21 mouse cellular contexts compared by ENCODE assay signal in the genomic region with DNA sequence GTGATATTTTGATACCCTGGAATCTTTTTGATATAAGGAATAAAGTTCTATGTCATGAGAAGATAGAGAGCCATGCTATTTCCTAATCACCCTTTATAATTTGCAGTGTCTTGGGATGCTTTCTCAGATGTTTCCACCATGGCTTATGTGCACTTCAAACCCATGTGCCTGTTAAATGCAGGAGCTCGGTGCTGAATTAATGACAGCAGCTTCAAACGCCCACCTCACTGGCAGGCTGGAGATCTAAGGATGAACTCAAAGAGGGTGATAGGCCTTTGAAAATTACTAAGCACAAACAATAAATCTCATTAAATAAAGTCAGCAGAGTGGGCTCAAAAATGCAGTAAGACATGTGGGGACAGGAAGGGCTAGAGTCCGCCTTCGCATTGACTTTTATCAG.
DNase-seq lines count a peak whose midpoint lies in the region; ATAC-seq and TF ChIP-seq lines count a peak whose summit lies in the region.
"Had no signal": no experiment of that assay in that cellular context is flagged by ENCODE, and none has a peak within 500 bp of the region (broad histone marks: within the 10 kb centered on the region; RNA-seq: fewer than 3 reads in every experiment).

No protein-coding gene starts in this region.

- intact Hi-C loops in heart, postnatal 14 days (cut with DNase I): no loop called here

- no peaks in the 10 kb centered on the region for H3K4me1 ChIP-seq in kidney, postnatal 0 days (replicated peaks; ENCODE audit: insufficient read depth, low read length)
- H3K4me1 ChIP-seq in lung, embryonic 14.5 days (ENCODE audit: insufficient read depth): no peaks in the 10 kb centered on the region
- H3K4me1 ChIP-seq in midbrain, embryonic 11.5 days (ENCODE audit: control insufficient read depth, insufficient read depth, low read length): no peaks in the 10 kb centered on the region
- H3K4me1 ChIP-seq in midbrain, embryonic 16.5 days (ENCODE audit: control insufficient read depth, insufficient read depth, low read length): peaks cover 16% of the 10 kb centered on the region

- ATAC-seq in kidney, postnatal 0 days (replicated peaks; ENCODE audit: low FRiP score, low read depth): no peak
- 0 out of 2 replicates have a peak, but pooled peaks have one; percentile 31 for ATAC-seq in lung, embryonic 14.5 days (ENCODE audit: insufficient read depth)
- ATAC-seq in midbrain, embryonic 11.5 days (ENCODE audit: low FRiP score): no peak
- no peak for ATAC-seq in midbrain, embryonic 16.5 days
- ATAC-seq: activated CD4-positive, CD25-positive, alpha-beta regulatory T cell, adult 4 months; CD4-positive, CD25-positive, alpha-beta regulatory T cell, adult 4 months; Patski had no signal

- no peak overlapping the region for H3K27ac ChIP-seq in kidney, postnatal 0 days
- H3K27ac ChIP-seq in lung, embryonic 14.5 days (ENCODE audit: low read depth): no peak overlapping the region
- no peak overlapping the region for H3K27ac ChIP-seq in midbrain, embryonic 11.5 days (ENCODE audit: low read depth, low read length)
- H3K27ac ChIP-seq in midbrain, embryonic 16.5 days (ENCODE audit: low read length): no peak overlapping the region

- no peak overlapping the region for H3K4me2 ChIP-seq in kidney, postnatal 0 days (ENCODE audit: low read length)
- H3K4me2 ChIP-seq in lung, embryonic 14.5 days: no peak overlapping the region
- H3K4me2 ChIP-seq in midbrain, embryonic 11.5 days: no peak overlapping the region
- no peak overlapping the region for H3K4me2 ChIP-seq in midbrain, embryonic 16.5 days (ENCODE audit: low read length)

- H3K9ac ChIP-seq in kidney, postnatal 0 days (ENCODE audit: low read depth, low read length): no peak overlapping the region
- no peak overlapping the region for H3K9ac ChIP-seq in lung, embryonic 14.5 days
- H3K9ac ChIP-seq in midbrain, embryonic 11.5 days (ENCODE audit: low read length): no peak overlapping the region
- no peak overlapping the region for H3K9ac ChIP-seq in midbrain, embryonic 16.5 days (ENCODE audit: low read depth, low read length)

- 51% methylated on average over 4 of the region's 4 CpGs for WGBS in kidney, postnatal 0 days
- WGBS in lung, embryonic 14.5 days: 31% methylated on average over 4 of the region's 4 CpGs
- WGBS in midbrain, embryonic 11.5 days: 91% methylated on average over 4 of the region's 4 CpGs
- 73% methylated on average over 4 of the region's 4 CpGs for WGBS in midbrain, embryonic 16.5 days

- no peaks in the 10 kb centered on the region for H3K9me3 ChIP-seq in kidney, postnatal 0 days (replicated peaks; ENCODE audit: low read length)
- H3K9me3 ChIP-seq in lung, embryonic 14.5 days (ENCODE audit: low read depth, low read length): no peaks in the 10 kb centered on the region
- no peaks in the 10 kb centered on the region for H3K9me3 ChIP-seq in midbrain, embryonic 11.5 days (ENCODE audit: control insufficient read depth, low read length)
- H3K9me3 ChIP-seq in midbrain, embryonic 16.5 days (replicated peaks; ENCODE audit: control insufficient read depth, low read length, poor library complexity, severe bottlenecking): no peaks in the 10 kb centered on the region
- H3K9me3 ChIP-seq: G1E had no signal

- H3K36me3 ChIP-seq in kidney, postnatal 0 days (ENCODE audit: insufficient read depth, low read length): no peaks in the 10 kb centered on the region
- no peaks in the 10 kb centered on the region for H3K36me3 ChIP-seq in lung, embryonic 14.5 days (ENCODE audit: insufficient read depth)
- H3K36me3 ChIP-seq in midbrain, embryonic 11.5 days (ENCODE audit: control insufficient read depth, insufficient read depth, low read length): no peaks in the 10 kb centered on the region
- H3K36me3 ChIP-seq in midbrain, embryonic 16.5 days (ENCODE audit: control insufficient read depth, insufficient read depth, low read length): no peaks in the 10 kb centered on the region
- H3K36me3 ChIP-seq: G1E had no signal

- peak; percentile 79 for DNase-seq in heart, adult 11 months
- DNase-seq in heart, postnatal 14 days: no peak
- peak; percentile 49 for DNase-seq in kidney, postnatal 0 days (ENCODE audit: low spot score)
- no peak for DNase-seq in kidney, adult 9 months
- no peak for DNase-seq in lung, embryonic 14.5 days
- DNase-seq in lung, postnatal 25 days (ENCODE audit: low spot score): no peak
- peak; percentile 75 for DNase-seq in midbrain, embryonic 11.5 days (ENCODE audit: low spot score, missing footprints)
- DNase-seq: adrenal gland, adult 2 months; adrenal gland, adult 8-10 months; adrenal gland, postnatal 10 days; adrenal gland, postnatal 14 days; adrenal gland, postnatal 25 days; adrenal gland, postnatal 36 days; B cell, adult 2 months; cerebellum, adult 11 months; cerebellum, adult 11-12 months had no signal

- no peaks in the 10 kb centered on the region for H3K27me3 ChIP-seq in kidney, postnatal 0 days (ENCODE audit: insufficient read depth, low read length)
- H3K27me3 ChIP-seq in lung, embryonic 14.5 days (ENCODE audit: insufficient read depth, low read length): no peaks in the 10 kb centered on the region
- H3K27me3 ChIP-seq in midbrain, embryonic 11.5 days (ENCODE audit: control insufficient read depth, insufficient read depth, low read length): no peaks in the 10 kb centered on the region; the same call in 1 of the 2 replicates
- no peaks in the 10 kb centered on the region for H3K27me3 ChIP-seq in midbrain, embryonic 16.5 days (ENCODE audit: control insufficient read depth, insufficient read depth, low read depth, low read length)
- H3K27me3 ChIP-seq: Patski had no signal

- H3K4me3 ChIP-seq in kidney, postnatal 0 days (replicated peaks; ENCODE audit: low read depth, low read length): no peak overlapping the region
- no peak overlapping the region for H3K4me3 ChIP-seq in lung, embryonic 14.5 days (ENCODE audit: low read depth, low read length)
- H3K4me3 ChIP-seq in midbrain, embryonic 11.5 days (ENCODE audit: low read depth, low read length): no peak overlapping the region
- H3K4me3 ChIP-seq in midbrain, embryonic 16.5 days (ENCODE audit: low read depth, low read length): no peak overlapping the region

- no peak for TF ChIP-seq CTCF in kidney, postnatal 0 days (IDR thresholded peaks at IDR 0.05; ENCODE audit: low read depth)
- TF ChIP-seq CTCF in lung, embryonic 14.5 days (IDR thresholded peaks at IDR 0.05; ENCODE audit: low read depth): no peak

Comparison
In these comparisons a context has a peak if more than half of its experiments do, and no peak if none do; other contexts are left out.
1. DNase-seq: peak in heart, adult 11 months (single experiment), kidney, postnatal 0 days (single experiment) and midbrain, embryonic 11.5 days (single experiment); none in heart, postnatal 14 days (0 of 2), kidney, adult 9 months (single experiment), lung, embryonic 14.5 days (single experiment) and lung, postnatal 25 days (single experiment).